Comparison of ENCODE assay signal across 15 mouse cellular contexts in the genomic region with DNA sequence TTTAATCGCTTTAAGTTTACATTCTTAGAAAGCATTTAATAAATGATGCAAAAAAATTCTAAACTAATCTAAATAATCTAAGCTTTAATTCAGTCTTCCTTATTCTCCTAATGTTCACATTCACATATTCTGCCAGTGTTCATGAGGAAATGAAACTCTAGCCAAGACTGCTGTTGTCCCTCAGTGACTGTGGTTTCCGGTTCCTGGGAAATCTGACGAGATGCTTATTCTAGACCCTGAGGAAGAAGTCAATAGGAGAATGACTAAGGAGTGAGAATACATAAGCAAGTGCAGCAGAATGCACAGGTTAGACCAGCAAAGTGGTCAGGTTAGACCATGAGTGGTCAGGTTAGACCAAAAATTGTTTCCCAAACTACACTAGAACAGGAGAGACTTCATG. TPM values are rescaled to one million over a fixed set of nuclear protein-coding genes. Genes with fewer than 3 reads are reported as not detected.
DNase-seq lines count a peak whose midpoint lies in the region; ATAC-seq and TF ChIP-seq lines count a peak whose summit lies in the region.
"Had no signal": no experiment of that assay in that cellular context is flagged by ENCODE, and none has a peak within 500 bp of the region (broad histone marks: within the 10 kb centered on the region; RNA-seq: fewer than 3 reads in every experiment).

No protein-coding gene starts in this region.

- no peak for TF ChIP-seq EP300 in lung, postnatal 0 days (IDR thresholded peaks at IDR 0.05)
- TF ChIP-seq EP300 in stomach, postnatal 0 days (optimal IDR thresholded peaks at IDR 0.05): no peak

- H3K27ac ChIP-seq in kidney, adult 2 months (ENCODE audit: insufficient read depth, low read depth, low read length): no peak overlapping the region
- H3K27ac ChIP-seq in lung, postnatal 0 days (ENCODE audit: low read length): peak overlapping the region; percentile 57; the same call in 1 of the 2 replicates
- peak overlapping the region; percentile 65; the same call in 1 of the 2 replicates for H3K27ac ChIP-seq in stomach, postnatal 0 days (replicated peaks)
- H3K27ac ChIP-seq: hindbrain, embryonic 15.5 days; limb, embryonic 12.5 days had no signal

- WGBS in kidney, adult 2 months: 78% methylated on average over 3 of the region's 3 CpGs
- WGBS in lung, postnatal 0 days: 61% methylated on average over 3 of the region's 3 CpGs
- WGBS in stomach, postnatal 0 days: 62% methylated on average over 3 of the region's 3 CpGs

- no peak overlapping the region for H3K9ac ChIP-seq in lung, postnatal 0 days (replicated peaks; ENCODE audit: low read depth)
- H3K9ac ChIP-seq in stomach, postnatal 0 days (ENCODE audit: low read length): no peak overlapping the region
- H3K9ac ChIP-seq: hindbrain, embryonic 15.5 days; limb, embryonic 12.5 days had no signal

- no peaks in the 10 kb centered on the region for H3K9me3 ChIP-seq in lung, postnatal 0 days (ENCODE audit: low read length)
- H3K9me3 ChIP-seq in stomach, postnatal 0 days (ENCODE audit: control insufficient read depth, low read length): no peaks in the 10 kb centered on the region
- H3K9me3 ChIP-seq: hindbrain, embryonic 15.5 days had no signal

- TF ChIP-seq POLR2A in kidney, adult 2 months (IDR thresholded peaks at IDR 0.05; ENCODE audit: low read depth, low read length): no peak

- ATAC-seq in lung, postnatal 0 days: no peak
- ATAC-seq in granulocyte monocyte progenitor cell, adult 5-6 weeks (replicated peaks; ENCODE audit: poor library complexity, severe bottlenecking): peak; percentile 45
- ATAC-seq in stomach, postnatal 0 days (ENCODE audit: low FRiP score, low TSS enrichment): no peak
- ATAC-seq: forebrain, embryonic 14.5 days; intestine, postnatal 0 days; midbrain, embryonic 16.5 days had no signal

- peaks cover 4% of the 10 kb centered on the region; the same call in 1 of the 2 replicates for H3K4me1 ChIP-seq in kidney, adult 2 months (ENCODE audit: control insufficient read depth, insufficient read depth, low read length)
- no peaks in the 10 kb centered on the region for H3K4me1 ChIP-seq in lung, postnatal 0 days (ENCODE audit: insufficient read depth, low read depth, low read length)
- no peaks in the 10 kb centered on the region for H3K4me1 ChIP-seq in stomach, postnatal 0 days (replicated peaks; ENCODE audit: control insufficient read depth, insufficient read depth)
- H3K4me1 ChIP-seq: hindbrain, embryonic 15.5 days had no signal

- no peaks in the 10 kb centered on the region for H3K36me3 ChIP-seq in kidney, adult 2 months (ENCODE audit: control insufficient read depth, insufficient read depth, low read length)
- H3K36me3 ChIP-seq in lung, postnatal 0 days (ENCODE audit: insufficient read depth, low read length): no peaks in the 10 kb centered on the region
- H3K36me3 ChIP-seq in stomach, postnatal 0 days (ENCODE audit: control insufficient read depth, insufficient read depth, low read length): no peaks in the 10 kb centered on the region
- H3K36me3 ChIP-seq: hindbrain, embryonic 15.5 days; limb, embryonic 12.5 days had no signal

- TF ChIP-seq CTCF in kidney, adult 2 months (conservative IDR thresholded peaks at IDR 0.05; ENCODE audit: insufficient read depth, insufficient read length, low read depth, low read length): no peak
- TF ChIP-seq CTCF in lung, postnatal 0 days (IDR thresholded peaks at IDR 0.05): no peak
- no peak for TF ChIP-seq CTCF in stomach, postnatal 0 days (IDR thresholded peaks at IDR 0.05; ENCODE audit: low read depth)

- no peak overlapping the region for H3K4me3 ChIP-seq in kidney, adult 2 months (ENCODE audit: insufficient read depth, low read depth, low read length)
- H3K4me3 ChIP-seq in lung, postnatal 0 days (ENCODE audit: low read depth, low read length): no peak overlapping the region
- H3K4me3 ChIP-seq in stomach, postnatal 0 days (ENCODE audit: low read depth, low read length): no peak overlapping the region
- H3K4me3 ChIP-seq: erythroblast, embryonic 14.5 days; hindbrain, embryonic 15.5 days; limb, embryonic 12.5 days had no signal

- peak; percentile 32 for DNase-seq in kidney, adult 2 months
- DNase-seq in kidney, postnatal 25 days: no peak
- DNase-seq in lung, postnatal 0 days (ENCODE audit: low spot score): peak; percentile 43
- no peak for DNase-seq in lung, postnatal 25 days (ENCODE audit: low spot score)
- DNase-seq in stomach, postnatal 0 days (ENCODE audit: low spot score): no peak
- DNase-seq in spleen, postnatal 4 days (ENCODE audit: low spot score in 2 of 2): no peak
- DNase-seq: cerebellum, adult 18-20 months; right cerebral cortex, adult 18-20 months had no signal

- no peak overlapping the region for H3K4me2 ChIP-seq in lung, postnatal 0 days (replicated peaks; ENCODE audit: low read depth, low read length)
- H3K4me2 ChIP-seq in stomach, postnatal 0 days (replicated peaks; ENCODE audit: low read depth): no peak overlapping the region
- H3K4me2 ChIP-seq: hindbrain, embryonic 15.5 days; limb, embryonic 12.5 days had no signal

- no peaks in the 10 kb centered on the region for H3K27me3 ChIP-seq in kidney, adult 2 months (replicated peaks; ENCODE audit: control insufficient read depth, insufficient read depth, low read length)
- H3K27me3 ChIP-seq in lung, postnatal 0 days (replicated peaks; ENCODE audit: insufficient read depth, low read length): no peaks in the 10 kb centered on the region
- no peaks in the 10 kb centered on the region for H3K27me3 ChIP-seq in stomach, postnatal 0 days (ENCODE audit: control insufficient read depth, insufficient read depth, low read length)
- H3K27me3 ChIP-seq: hindbrain, embryonic 15.5 days; limb, embryonic 12.5 days had no signal

RNA-seq across cellular contexts. Expression of a gene that starts 53.3 kb away (rescaled TPM):
- polyA plus RNA-seq in kidney, adult 2 months (2012; rRNA removed): 7.1 and 8.1 TPM in 2 replicates
- polyA plus RNA-seq in lung, postnatal 0 days (2015; fragmentation: Nextera tagmentation; extraction: Ambion mirVana): 21.0 and 22.2 TPM in 2 replicates
- 80.8 and 84.5 TPM in 2 replicates for total RNA-seq in granulocyte monocyte progenitor cell, adult 5-6 weeks (2014; fragmentation: Nextera tagmentation)
- 112 and 128 TPM in 2 replicates for total RNA-seq in granulocyte monocyte progenitor cell, adult 5-6 weeks (2017)
- polyA plus RNA-seq in stomach, postnatal 0 days (2015; fragmentation: Nextera tagmentation; extraction: Ambion mirVana): 14.7 and 16.4 TPM in 2 replicates

Comparison
In these comparisons a context has a peak if more than half of its experiments do, and no peak if none do; other contexts are left out.
1. DNase-seq: peak in kidney, adult 2 months (single experiment) and lung, postnatal 0 days (single experiment); none in kidney, postnatal 25 days (0 of 2), lung, postnatal 25 days (single experiment), stomach, postnatal 0 days (single experiment) and spleen, postnatal 4 days (0 of 2).